Mouse (Mus musculus) lung, embryonic 15.5 days (tissue): ENCODE measurements around the gene March1. TPM values are rescaled to one million over a fixed set of nuclear protein-coding genes. Genes with fewer than 3 reads are reported as not detected.

Experiments
- ATAC-seq: fragments of 200-750 bp; cut with Nextera tagmentation; 2 replicates; pipeline ENCODE4 v1.8.0; 2017; ENCODE audit warnings: moderate number of reproducible peaks, borderline replicate concordance; ENCODE audit not compliant: low FRiP score, low TSS enrichment; ENCODE audit errors: extremely low read depth
- H3K27ac ChIP-seq: fragments of 300-500 bp; sonication (generic); 2 replicates; pipeline ENCODE4 v1.5.1; 2015; ENCODE audit warnings: moderate library complexity, mild to moderate bottlenecking, inconsistent platforms
- H3K27me3 ChIP-seq: fragments of 300-500 bp; sonication (generic); 2 replicates; pipeline ENCODE4 v1.6.1; 2015; ENCODE audit warnings: inconsistent platforms
- H3K36me3 ChIP-seq: fragments of 300-500 bp; sonication (generic); 2 replicates; pipeline ENCODE4 v1.6.1; 2015; ENCODE audit warnings: inconsistent platforms
- H3K4me1 ChIP-seq: fragments of 300-500 bp; sonication (generic); 2 replicates; pipeline ENCODE4 v1.6.1; 2015; ENCODE audit warnings: inconsistent platforms
- H3K4me2 ChIP-seq: fragments of 300-500 bp; sonication (generic); 2 replicates; pipeline ENCODE4 v1.6.1; 2015; ENCODE audit warnings: inconsistent platforms, mild to moderate bottlenecking, moderate library complexity
- H3K4me3 ChIP-seq: fragments of 300-500 bp; sonication (generic); 2 replicates; pipeline ENCODE4 v1.5.1; 2015; ENCODE audit warnings: mild to moderate bottlenecking, inconsistent platforms
- H3K9ac ChIP-seq: fragments of 300-500 bp; sonication (generic); 2 replicates; pipeline ENCODE4 v1.6.1; 2015; ENCODE audit warnings: inconsistent platforms
- H3K9me3 ChIP-seq: fragments of 300-500 bp; sonication (generic); 2 replicates; pipeline ENCODE4 v1.6.1; 2016; ENCODE audit warnings: inconsistent platforms
- WGBS: fragments of 180-500 bp; shearing (Covaris S2); methylation state at CpG from one replicate; pipeline ENCODE4 v1.1.7; 2015; 5-methylcytosine and 5-hydroxymethylcytosine counted together
- polyA plus RNA-seq: library from polyadenylated mRNA; unstranded; fragments of >200 nt; fragmentation: Nextera tagmentation; extraction: Ambion mirVana; gene quantifications from 2 replicates; pipeline ENCODE4 v1.2.1, GENCODE M21; 2015

The March1 gene
- polyA plus RNA-seq, 1 experiment from 2014 or later, result 0.47 TPM

DNA sequence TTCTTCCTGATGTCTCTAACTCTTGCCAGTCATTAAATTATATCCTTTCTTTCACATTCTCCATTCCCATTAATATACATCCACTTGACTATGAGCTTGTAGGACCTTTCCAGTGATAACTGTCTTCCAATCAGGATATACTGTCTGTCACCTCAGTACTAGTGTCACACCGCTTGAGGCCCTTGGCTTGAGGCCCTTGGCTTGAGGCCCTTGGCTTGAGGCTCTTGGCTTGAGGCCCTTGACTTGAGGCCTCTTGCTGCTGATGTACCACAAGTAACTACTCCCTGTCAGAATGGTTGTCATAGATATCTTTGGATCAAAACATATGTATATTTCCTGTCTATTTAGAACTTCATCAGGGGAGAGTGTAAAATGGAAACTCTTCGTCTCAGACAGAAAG is 576.7 kb downstream of the March1 start:
- no peaks in the 10 kb centered on the region for H3K4me1 ChIP-seq
- no peak overlapping the region for H3K27ac ChIP-seq
- H3K36me3 ChIP-seq, result no peaks in the 10 kb centered on the region
- no peaks in the 10 kb centered on the region for H3K9me3 ChIP-seq
- H3K9ac ChIP-seq, result no peak overlapping the region
- H3K27me3 ChIP-seq, result no peaks in the 10 kb centered on the region
- no peak for ATAC-seq
- no peak overlapping the region for H3K4me3 ChIP-seq
- 70% methylated on average over 2 of the region's 2 CpGs for WGBS
- H3K4me2 ChIP-seq, result no peak overlapping the region

DNA sequence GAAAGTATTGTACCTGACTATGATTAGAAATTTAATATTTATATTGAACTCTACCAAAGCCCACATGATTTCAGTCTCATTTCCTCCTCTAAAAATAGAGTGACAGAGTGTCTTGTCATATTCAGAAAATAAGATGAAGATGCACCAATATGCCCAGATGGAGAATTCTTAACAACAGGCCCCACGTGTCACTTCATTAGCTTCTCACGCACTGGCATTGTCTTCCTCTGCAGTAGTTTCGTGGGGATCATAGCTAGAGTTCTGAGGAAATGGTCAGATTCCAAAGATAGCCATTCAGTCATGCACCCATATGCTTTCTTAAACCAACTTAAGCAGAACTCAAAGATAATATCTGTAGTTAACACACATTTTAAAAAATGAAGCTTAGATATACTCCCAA is 582.5 kb downstream of the March1 start:
- H3K4me3 ChIP-seq, result no peak overlapping the region
- no peaks in the 10 kb centered on the region for H3K9me3 ChIP-seq
- H3K9ac ChIP-seq, result no peak overlapping the region
- no peaks in the 10 kb centered on the region for H3K27me3 ChIP-seq
- no peaks in the 10 kb centered on the region for H3K4me1 ChIP-seq
- H3K4me2 ChIP-seq, result no peak overlapping the region
- ATAC-seq, result no peak
- WGBS, result 75% methylated on average over 3 of the region's 3 CpGs
- no peak overlapping the region for H3K27ac ChIP-seq
- no peaks in the 10 kb centered on the region for H3K36me3 ChIP-seq

DNA sequence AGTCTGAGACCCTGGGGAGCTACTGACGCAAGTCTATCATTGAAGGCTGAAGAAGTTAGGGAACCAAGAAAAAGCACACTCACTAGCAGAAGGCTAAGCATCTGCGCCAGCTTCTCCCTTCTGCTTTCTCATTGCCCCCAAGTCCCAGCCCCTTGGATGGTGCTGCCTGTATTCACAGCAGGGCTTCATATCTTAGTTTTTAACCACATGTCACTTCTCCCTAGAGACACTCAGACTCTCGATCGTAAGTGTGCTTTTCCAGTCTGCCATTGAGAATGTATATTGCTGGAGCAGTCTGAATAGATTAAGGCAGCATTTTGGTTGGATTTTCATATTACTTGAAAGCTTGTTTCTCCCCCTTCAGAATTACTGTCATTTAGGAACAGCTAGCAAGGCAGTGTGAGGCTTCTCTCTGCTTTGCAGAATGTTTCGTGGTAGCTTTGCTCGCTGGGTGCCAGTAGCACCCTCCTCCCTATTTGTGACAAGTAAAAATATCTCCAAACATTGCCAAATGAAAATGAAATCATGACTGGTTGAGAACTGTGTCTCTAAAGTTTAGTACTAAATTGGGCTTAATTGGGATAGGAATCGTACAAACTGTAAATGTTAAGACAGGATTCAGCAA is 586.2 kb downstream of the March1 start:
- no peak overlapping the region for H3K9ac ChIP-seq
- no peak for ATAC-seq
- no peak overlapping the region for H3K4me2 ChIP-seq
- H3K27ac ChIP-seq, result no peak overlapping the region
- H3K36me3 ChIP-seq, result no peaks in the 10 kb centered on the region
- H3K4me1 ChIP-seq, result no peaks in the 10 kb centered on the region
- H3K27me3 ChIP-seq, result no peaks in the 10 kb centered on the region
- H3K4me3 ChIP-seq, result no peak overlapping the region
- WGBS, result 84% methylated on average over 7 of the region's 7 CpGs
- H3K9me3 ChIP-seq, result no peaks in the 10 kb centered on the region

DNA sequence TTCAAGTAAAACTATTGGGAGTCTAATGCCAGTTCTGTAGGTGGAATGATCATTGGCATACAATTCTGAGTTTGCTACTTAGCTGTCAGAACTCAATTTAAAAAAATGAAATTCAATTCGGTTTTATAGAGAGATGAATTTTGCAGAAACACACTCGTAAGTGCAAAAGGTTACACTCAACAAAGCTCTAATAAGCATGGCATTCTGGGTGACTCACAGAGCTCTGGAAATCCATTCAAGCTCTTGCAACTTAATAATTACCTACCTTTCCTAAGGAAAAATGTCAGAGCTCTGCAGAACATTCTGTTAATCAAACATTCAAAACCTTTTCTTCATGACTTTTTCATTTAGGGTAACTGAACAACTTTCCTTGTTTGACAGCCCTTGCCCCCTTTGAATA is 591.9 kb downstream of the March1 start:
- no peak overlapping the region for H3K9ac ChIP-seq
- no peaks in the 10 kb centered on the region for H3K27me3 ChIP-seq
- WGBS, result 61% methylated on average over 2 of the region's 2 CpGs
- no peak overlapping the region for H3K4me2 ChIP-seq
- H3K4me3 ChIP-seq, result no peak overlapping the region
- no peaks in the 10 kb centered on the region for H3K9me3 ChIP-seq
- H3K27ac ChIP-seq, result no peak overlapping the region
- no peaks in the 10 kb centered on the region for H3K36me3 ChIP-seq
- H3K4me1 ChIP-seq, result no peaks in the 10 kb centered on the region
- ATAC-seq, result no peak

DNA sequence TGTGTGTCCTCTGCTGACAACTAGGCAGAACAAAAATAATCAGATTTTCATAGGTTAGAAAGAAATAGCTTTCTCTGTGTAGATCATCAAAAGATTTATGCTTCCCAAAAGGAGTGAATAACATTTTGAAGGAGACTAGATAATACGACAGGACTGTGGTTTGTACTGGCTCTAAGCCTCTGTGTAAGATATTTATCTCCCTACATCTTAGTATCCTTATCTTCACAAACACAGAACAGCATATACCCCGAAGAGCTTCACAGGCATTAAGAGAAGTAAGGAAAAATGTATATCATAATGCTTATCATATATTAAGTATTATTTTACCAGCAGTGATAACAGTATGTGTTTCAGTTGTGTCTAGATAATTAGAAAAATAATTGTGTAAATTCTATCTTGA is 592.6 kb downstream of the March1 start:
- H3K9ac ChIP-seq, result no peak overlapping the region
- H3K27ac ChIP-seq, result no peak overlapping the region
- WGBS, result 70% methylated on average over 2 of the region's 2 CpGs
- no peaks in the 10 kb centered on the region for H3K4me1 ChIP-seq
- no peak overlapping the region for H3K4me3 ChIP-seq
- no peaks in the 10 kb centered on the region for H3K9me3 ChIP-seq
- no peaks in the 10 kb centered on the region for H3K36me3 ChIP-seq
- ATAC-seq, result no peak
- no peaks in the 10 kb centered on the region for H3K27me3 ChIP-seq
- no peak overlapping the region for H3K4me2 ChIP-seq

DNA sequence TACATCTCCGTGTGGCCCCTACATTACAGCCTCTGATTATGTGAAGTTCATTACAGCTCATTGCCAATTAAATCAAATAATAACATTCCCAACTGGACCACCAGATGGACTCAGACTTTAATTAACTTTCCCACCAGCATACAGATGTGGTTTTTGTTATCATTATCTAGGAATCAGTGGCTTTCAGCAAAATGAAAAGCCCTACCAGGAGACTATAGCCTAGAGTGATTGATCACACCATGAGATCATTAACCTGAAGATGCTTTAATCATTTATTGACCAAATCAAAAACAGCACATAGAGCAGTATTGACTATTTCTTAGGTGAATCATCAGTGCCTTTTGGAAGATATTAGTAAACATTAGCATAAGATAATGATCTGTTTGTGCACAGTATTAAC is 602.3 kb downstream of the March1 start:
- Histone ChIP-seq H3K27me3 (no peaks in the 10 kb centered on the region), H3K4me3 (no peak overlapping the region), H3K9me3 (no peaks in the 10 kb centered on the region), H3K27ac (no peak overlapping the region), H3K4me1 (no peaks in the 10 kb centered on the region), H3K36me3 (no peaks in the 10 kb centered on the region), H3K4me2 (no peak overlapping the region), H3K9ac (no peak overlapping the region)
- no peak for ATAC-seq
- 62% methylated on average over 1 of the region's 1 CpGs for WGBS

DNA sequence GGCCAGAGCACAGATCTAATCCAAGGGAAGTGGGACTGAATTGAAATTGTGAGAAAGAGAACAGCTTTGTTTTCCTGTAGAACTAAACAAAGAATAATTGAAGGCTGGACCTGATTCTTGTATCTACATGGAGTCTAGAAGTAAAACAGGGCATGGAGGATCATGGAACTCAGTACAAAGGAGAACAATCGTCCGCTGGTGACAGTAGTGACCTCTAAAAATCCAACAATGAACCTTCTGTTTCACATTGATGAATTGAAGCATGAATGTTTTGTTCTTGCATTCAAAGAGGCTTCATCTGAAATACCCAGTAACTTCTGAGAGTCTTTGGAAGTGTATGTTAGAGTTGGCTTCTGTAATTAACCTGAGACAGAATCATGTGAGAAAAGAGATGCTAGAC is 612.2 kb downstream of the March1 start:
- Histone ChIP-seq H3K27me3 (no peaks in the 10 kb centered on the region), H3K4me1 (no peaks in the 10 kb centered on the region), H3K4me3 (no peak overlapping the region), H3K36me3 (no peaks in the 10 kb centered on the region), H3K4me2 (no peak overlapping the region), H3K27ac (no peak overlapping the region), H3K9me3 (no peaks in the 10 kb centered on the region), H3K9ac (no peak overlapping the region)
- no peak for ATAC-seq
- 86% methylated on average over 2 of the region's 2 CpGs for WGBS

DNA sequence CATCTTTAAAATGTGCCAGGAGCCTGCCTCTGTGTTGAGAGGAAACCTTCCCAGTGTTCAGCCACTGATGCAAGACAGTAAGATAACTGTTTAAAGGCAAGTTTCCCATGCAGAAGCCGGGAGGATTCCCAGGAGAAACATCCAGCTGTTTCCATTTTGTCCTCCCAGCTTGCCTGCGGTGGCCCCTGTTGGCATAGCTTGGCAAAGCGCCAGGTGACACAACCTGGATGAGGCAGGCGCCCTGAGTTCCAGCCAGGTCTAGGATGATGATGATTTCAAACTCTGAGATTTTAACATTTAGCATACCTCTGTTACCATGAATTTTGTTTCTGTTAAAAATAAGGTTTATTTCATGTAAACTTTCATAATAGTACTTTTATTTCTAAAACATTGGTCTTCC is 651.8 kb downstream of the March1 start:
- Histone ChIP-seq H3K4me3 (no peak overlapping the region), H3K4me2 (no peak overlapping the region), H3K9me3 (no peaks in the 10 kb centered on the region), H3K36me3 (no peaks in the 10 kb centered on the region), H3K4me1 (no peaks in the 10 kb centered on the region), H3K9ac (no peak overlapping the region), H3K27me3 (no peaks in the 10 kb centered on the region), H3K27ac (no peak overlapping the region)
- no peak for ATAC-seq
- WGBS, result 52% methylated on average over 4 of the region's 4 CpGs

DNA sequence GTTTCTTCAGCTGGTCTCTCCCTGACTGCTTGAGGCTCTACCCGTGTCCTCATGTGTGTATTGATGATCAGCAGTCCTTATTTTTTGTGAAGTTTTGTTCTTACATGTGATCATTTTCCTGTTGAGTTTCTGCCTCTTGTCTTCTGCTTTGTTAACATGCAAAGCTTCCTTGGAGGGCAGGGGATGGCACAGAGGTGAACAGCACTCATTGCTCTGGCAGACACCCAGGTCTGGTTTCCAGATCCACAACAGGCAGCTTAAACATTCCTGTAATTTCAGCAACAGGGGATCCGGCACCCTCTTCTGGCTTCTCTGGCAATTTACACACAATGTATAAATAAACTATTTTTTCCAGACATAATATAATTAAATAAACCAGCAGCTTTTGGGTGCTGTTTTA is 652.4 kb downstream of the March1 start:
- Histone ChIP-seq H3K9ac (no peak overlapping the region), H3K9me3 (no peaks in the 10 kb centered on the region), H3K27ac (no peak overlapping the region), H3K4me1 (no peaks in the 10 kb centered on the region), H3K4me3 (no peak overlapping the region), H3K4me2 (no peak overlapping the region), H3K36me3 (no peaks in the 10 kb centered on the region), H3K27me3 (no peaks in the 10 kb centered on the region)
- 66% methylated on average over 2 of the region's 2 CpGs for WGBS
- ATAC-seq, result no peak

DNA sequence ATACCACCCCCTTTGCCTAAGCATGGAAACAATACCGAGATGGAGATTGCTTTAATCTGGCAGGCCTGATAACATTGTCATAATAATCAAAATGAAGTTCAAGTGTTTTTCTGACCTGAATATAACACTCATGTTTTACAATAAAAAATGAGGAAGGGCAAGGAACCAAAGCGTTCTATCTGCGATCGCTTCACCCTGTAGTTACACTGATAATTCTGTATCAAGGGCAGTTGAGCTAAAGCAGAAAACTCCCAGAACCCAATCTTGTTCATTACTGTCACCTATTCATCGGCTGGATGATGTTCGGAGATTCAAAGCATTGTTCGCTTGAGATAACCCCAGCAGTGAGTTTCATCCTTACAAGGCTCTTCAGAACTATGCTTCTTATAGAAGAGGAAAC is 700.1 kb downstream of the March1 start:
- no peaks in the 10 kb centered on the region for H3K27me3 ChIP-seq
- H3K4me1 ChIP-seq, result no peaks in the 10 kb centered on the region
- H3K4me2 ChIP-seq, result no peak overlapping the region
- H3K4me3 ChIP-seq, result no peak overlapping the region
- ATAC-seq, result no peak
- no peaks in the 10 kb centered on the region for H3K36me3 ChIP-seq
- no peaks in the 10 kb centered on the region for H3K9me3 ChIP-seq
- 85% methylated on average over 7 of the region's 7 CpGs for WGBS
- no peak overlapping the region for H3K9ac ChIP-seq
- no peak overlapping the region for H3K27ac ChIP-seq

DNA sequence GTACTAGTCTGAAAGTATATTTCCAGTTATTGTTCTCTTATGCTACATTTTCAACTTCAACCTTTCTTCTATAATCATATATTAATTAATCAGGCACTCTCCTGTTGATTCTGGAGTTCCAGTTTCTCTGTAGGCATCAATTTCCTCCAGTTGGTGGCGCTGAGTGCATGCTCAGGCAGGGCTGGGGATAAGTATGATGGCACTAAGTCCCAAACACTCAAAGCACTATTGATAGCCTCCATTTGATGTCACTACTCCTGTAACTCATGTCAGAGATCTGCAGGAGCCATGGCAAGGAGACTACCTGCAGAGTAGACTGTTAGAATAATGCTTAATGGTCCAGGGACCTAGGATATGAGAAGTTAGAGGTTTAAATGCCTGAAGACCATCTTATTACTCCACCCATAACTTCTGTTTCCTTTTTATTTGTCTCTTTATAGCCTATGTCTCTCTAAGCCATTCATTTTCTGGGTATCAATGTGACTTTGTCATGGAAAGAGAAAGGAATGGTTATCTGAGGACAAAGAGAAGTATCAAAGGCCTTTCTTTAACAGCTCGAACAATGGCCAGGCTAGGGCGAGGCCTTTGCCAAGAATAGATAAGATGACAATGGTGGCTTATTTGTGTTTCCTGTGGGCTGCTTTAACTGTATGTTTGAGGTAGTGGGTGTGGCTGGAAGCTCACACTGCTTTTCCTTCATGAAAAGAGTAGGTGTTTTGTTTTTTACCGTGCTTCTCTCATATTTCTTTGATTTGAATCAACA is 705.5 kb downstream of the March1 start:
- no peak overlapping the region for H3K4me3 ChIP-seq

DNA sequence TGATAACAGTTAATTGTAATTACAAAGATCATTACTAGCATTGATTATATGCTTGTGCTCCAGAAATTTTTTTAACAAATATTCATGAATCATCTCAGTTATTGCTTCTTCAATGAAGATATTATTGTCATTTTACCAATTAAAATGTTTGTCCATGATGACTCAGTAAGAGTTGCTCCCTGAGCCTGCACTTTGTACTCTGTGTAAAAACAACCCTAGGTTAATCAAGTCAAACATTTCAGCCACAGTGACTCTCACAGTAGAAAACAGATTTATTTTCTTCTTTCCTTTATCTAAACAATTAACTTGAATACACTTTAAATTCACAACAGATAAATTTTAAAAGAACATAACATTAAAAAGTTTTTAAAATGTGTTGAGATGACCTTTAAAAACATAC is 708.7 kb downstream of the March1 start:
- H3K4me1 ChIP-seq, result no peaks in the 10 kb centered on the region
- H3K9me3 ChIP-seq, result no peaks in the 10 kb centered on the region
- H3K27me3 ChIP-seq, result no peaks in the 10 kb centered on the region
- no peaks in the 10 kb centered on the region for H3K36me3 ChIP-seq
- no peak for ATAC-seq
- no peak overlapping the region for H3K4me2 ChIP-seq
- no peak overlapping the region for H3K27ac ChIP-seq
- no peak overlapping the region for H3K4me3 ChIP-seq
- no peak overlapping the region for H3K9ac ChIP-seq

More for the DNA sequence above, 705.5 kb downstream of the March1 start:
- Histone ChIP-seq H3K9ac (no peak overlapping the region), H3K36me3 (no peaks in the 10 kb centered on the region), H3K4me2 (no peak overlapping the region), H3K27me3 (no peaks in the 10 kb centered on the region), H3K27ac (no peak overlapping the region), H3K4me1 (no peaks in the 10 kb centered on the region), H3K9me3 (no peaks in the 10 kb centered on the region)
- no peak for ATAC-seq
- WGBS, result 49% methylated on average over 4 of the region's 4 CpGs
